ENCODE assay signal across 7 mouse cellular contexts in genomic region chr16:32659385-32659784, GRCm38 (mm10). TPM values are rescaled to one million over a fixed set of nuclear protein-coding genes. Genes with fewer than 3 reads are reported as not detected.
DNase-seq lines count a peak whose midpoint lies in the region; ATAC-seq and TF ChIP-seq lines count a peak whose summit lies in the region.

No protein-coding gene starts in this region.

- peak overlapping the region; percentile 61 for H3K4me2 ChIP-seq in embryonic facial prominence, embryonic 14.5 days (ENCODE audit: low read depth, low read length)
- peak overlapping the region; percentile 64 for H3K4me2 ChIP-seq in heart, postnatal 0 days (ENCODE audit: low read depth, low read length)
- H3K4me2 ChIP-seq in lung, embryonic 14.5 days, result peak overlapping the region; percentile 55

- ATAC-seq in embryonic facial prominence, embryonic 14.5 days (ENCODE audit: low read depth), result 0 out of 2 replicates have a peak, but pooled peaks have one; percentile 7
- peak; percentile 33 for ATAC-seq in heart, postnatal 0 days (ENCODE audit: insufficient read depth, low read depth)
- no peak for ATAC-seq in lung, embryonic 14.5 days (ENCODE audit: insufficient read depth)

- H3K27ac ChIP-seq in bone marrow, adult 2 months (ENCODE audit: control insufficient read depth, insufficient read depth, low read depth, low read length, poor library complexity), result no peak overlapping the region
- peak overlapping the region; percentile 44 for H3K27ac ChIP-seq in embryonic facial prominence, embryonic 14.5 days (replicated peaks; ENCODE audit: low read depth, low read length)
- H3K27ac ChIP-seq in heart, postnatal 0 days (ENCODE audit: low read depth), result peak overlapping the region; percentile 3; the same call in 1 of the 2 replicates
- peak overlapping the region; percentile 94 for H3K27ac ChIP-seq in lung, embryonic 14.5 days (ENCODE audit: low read depth)

- peaks cover 4% of the 10 kb centered on the region for H3K4me1 ChIP-seq in bone marrow, adult 2 months (ENCODE audit: control insufficient read depth, insufficient read depth, low read length)
- peaks cover 36% of the 10 kb centered on the region for H3K4me1 ChIP-seq in embryonic facial prominence, embryonic 14.5 days (ENCODE audit: control insufficient read depth, insufficient read depth, low read length)
- peaks cover 32% of the 10 kb centered on the region for H3K4me1 ChIP-seq in heart, postnatal 0 days (ENCODE audit: control insufficient read depth, insufficient read depth)
- peaks cover 52% of the 10 kb centered on the region for H3K4me1 ChIP-seq in lung, embryonic 14.5 days (ENCODE audit: insufficient read depth)

- H3K27me3 ChIP-seq in embryonic facial prominence, embryonic 14.5 days (replicated peaks; ENCODE audit: control insufficient read depth, insufficient read depth, low read length), result no peaks in the 10 kb centered on the region
- no peaks in the 10 kb centered on the region for H3K27me3 ChIP-seq in heart, postnatal 0 days (ENCODE audit: control insufficient read depth, insufficient read depth, low read length)
- no peaks in the 10 kb centered on the region for H3K27me3 ChIP-seq in lung, embryonic 14.5 days (ENCODE audit: insufficient read depth, low read length)

- peak overlapping the region; percentile 58 for H3K9ac ChIP-seq in embryonic facial prominence, embryonic 14.5 days (ENCODE audit: low read depth, low read length)
- no peak overlapping the region for H3K9ac ChIP-seq in heart, postnatal 0 days (replicated peaks; ENCODE audit: low read depth, low read length)
- peak overlapping the region; percentile 13; the same call in 1 of the 2 replicates for H3K9ac ChIP-seq in lung, embryonic 14.5 days

- no peak for TF ChIP-seq EP300 in heart, postnatal 0 days (IDR thresholded peaks at IDR 0.05; ENCODE audit: low read depth)

- no peak for TF ChIP-seq POLR2A in bone marrow, adult 2 months (IDR thresholded peaks at IDR 0.05; ENCODE audit: borderline replicate concordance, control insufficient read depth, low read depth, low read length)

- peak; percentile 89 for DNase-seq in MN1 (ENCODE audit: low spot score)
- peak; percentile 79 for DNase-seq in embryonic facial prominence, embryonic 14.5 days (ENCODE audit: low spot score)
- DNase-seq in heart, postnatal 0 days (ENCODE audit: low spot score), result peak; percentile 86
- peak; percentile 70 to 79 for DNase-seq in kidney, postnatal 36 days
- DNase-seq in lung, embryonic 14.5 days, result peak; percentile 88
- DNase-seq in retina, postnatal 1 day, result peak; percentile 89

- no peaks in the 10 kb centered on the region for H3K9me3 ChIP-seq in embryonic facial prominence, embryonic 14.5 days (ENCODE audit: control insufficient read depth, low read length)
- no peaks in the 10 kb centered on the region for H3K9me3 ChIP-seq in heart, postnatal 0 days (replicated peaks; ENCODE audit: control insufficient read depth, low read length)
- H3K9me3 ChIP-seq in lung, embryonic 14.5 days (ENCODE audit: low read depth, low read length), result no peaks in the 10 kb centered on the region

- 12% methylated on average over 8 of the region's 8 CpGs for WGBS in bone marrow, adult 2 months
- 9% methylated on average over 8 of the region's 8 CpGs for WGBS in embryonic facial prominence, embryonic 14.5 days
- WGBS in heart, postnatal 0 days, result 7% methylated on average over 8 of the region's 8 CpGs
- 10% methylated on average over 8 of the region's 8 CpGs for WGBS in lung, embryonic 14.5 days

- H3K36me3 ChIP-seq in embryonic facial prominence, embryonic 14.5 days (ENCODE audit: control insufficient read depth, insufficient read depth, low read length), result peaks cover 7% of the 10 kb centered on the region; the same call in 1 of the 2 replicates
- no peaks in the 10 kb centered on the region for H3K36me3 ChIP-seq in heart, postnatal 0 days (replicated peaks; ENCODE audit: control insufficient read depth, insufficient read depth, low read length)
- peaks cover 3% of the 10 kb centered on the region; the same call in 1 of the 2 replicates for H3K36me3 ChIP-seq in lung, embryonic 14.5 days (ENCODE audit: insufficient read depth)

- peak; percentile 65; the same call in 1 of the 2 replicates for TF ChIP-seq CTCF in bone marrow, adult 2 months (IDR thresholded peaks at IDR 0.05; ENCODE audit: control insufficient read depth, insufficient read depth, low read length)
- TF ChIP-seq CTCF in heart, postnatal 0 days (IDR thresholded peaks at IDR 0.05; ENCODE audit: low read depth), result peak; percentile 96
- TF ChIP-seq CTCF in lung, embryonic 14.5 days (IDR thresholded peaks at IDR 0.05; ENCODE audit: low read depth), result peak; percentile 95

- H3K4me3 ChIP-seq in bone marrow, adult 2 months (replicated peaks; ENCODE audit: control insufficient read depth, low read depth, low read length), result no peak overlapping the region
- peak overlapping the region; percentile 33 for H3K4me3 ChIP-seq in embryonic facial prominence, embryonic 14.5 days (ENCODE audit: low read depth, low read length)
- H3K4me3 ChIP-seq in heart, postnatal 0 days (ENCODE audit: low read depth, low read length), result peak overlapping the region; percentile 35
- peak overlapping the region; percentile 24 for H3K4me3 ChIP-seq in lung, embryonic 14.5 days (ENCODE audit: low read depth, low read length)

RNA-seq across cellular contexts. Expression of gene Tnk2, which starts 15.7 kb away (rescaled TPM):
- polyA plus RNA-seq in bone marrow, adult 2 months (2011; ENCODE audit: insufficient read depth, insufficient read length, low replicate concordance, missing spikeins), result 70.2 and 105 TPM in 2 replicates
- 14.6 and 14.8 TPM in 2 replicates for polyA plus RNA-seq in embryonic facial prominence, embryonic 14.5 days (2014; fragmentation: Nextera tagmentation; extraction: Ambion mirVana)
- 9.4 and 14.2 TPM in 2 replicates for total RNA-seq in heart, postnatal 0 days (2014; rRNA removed; ENCODE audit: low replicate concordance)
- polyA plus RNA-seq in heart, postnatal 0 days (2015; fragmentation: Nextera tagmentation; extraction: Ambion mirVana), result 6.0 and 7.0 TPM in 2 replicates
- 20.0 and 21.6 TPM in 2 replicates for polyA plus RNA-seq in lung, embryonic 14.5 days (2014; fragmentation: Nextera tagmentation; extraction: Ambion mirVana)

RNA-seq across cellular contexts. Expression of gene Tfrc, which starts 50.7 kb away (rescaled TPM):
- polyA plus RNA-seq in bone marrow, adult 2 months (2011; ENCODE audit: insufficient read depth, insufficient read length, low replicate concordance, missing spikeins), result 210 and 334 TPM in 2 replicates
- polyA plus RNA-seq in embryonic facial prominence, embryonic 14.5 days (2014; fragmentation: Nextera tagmentation; extraction: Ambion mirVana), result 40.2 and 40.4 TPM in 2 replicates
- total RNA-seq in heart, postnatal 0 days (2014; rRNA removed; ENCODE audit: low replicate concordance), result 35.3 and 71.7 TPM in 2 replicates
- 46.5 and 57.1 TPM in 2 replicates for polyA plus RNA-seq in heart, postnatal 0 days (2015; fragmentation: Nextera tagmentation; extraction: Ambion mirVana)
- polyA plus RNA-seq in lung, embryonic 14.5 days (2014; fragmentation: Nextera tagmentation; extraction: Ambion mirVana), result 64.5 and 71.2 TPM in 2 replicates
